Mouse (Mus musculus): ENCODE results near the gene Sh3bgrl3.

- no peak for TF ChIP-seq CTCF (IDR thresholded peaks at IDR 0.05; ENCODE audit: low read depth)
- TF ChIP-seq EP300 (IDR thresholded peaks at IDR 0.05; ENCODE audit: low read depth): no peak
Observed at GRCm38 (mm10) chr4:134110653-134111052, 17.9 kb downstream of the Sh3bgrl3 start.
